Mouse (Mus musculus) liver, adult (tissue): ENCODE measurements around the gene P2rx3.
A peak's percentile ranks its signal among the peaks of the same experiment; 100 is the strongest.

ENCODE experiments used
- GATA4 ChIP-seq: IDR thresholded peaks from 2 replicates; pipeline ENCODE4 v1.6.1; 2014; ENCODE audit warnings: mild to moderate bottlenecking, low read length; ENCODE audit not compliant: insufficient replicate concordance

The P2rx3 gene

GRCm38 (mm10) chr2:85050001-85050634, 12.9 kb upstream of the P2rx3 start:
- TF ChIP-seq GATA4, result no peak

GRCm38 (mm10) chr2:85049277-85049676, 12.0 kb upstream of the P2rx3 start:
- TF ChIP-seq GATA4, result no peak

GRCm38 (mm10) chr2:85048168-85048751, 11.0 kb upstream of the P2rx3 start:
- TF ChIP-seq GATA4, result no peak

GRCm38 (mm10) chr2:85047596-85048167, 10.4 kb upstream of the P2rx3 start, which contains the start of gene Tnks1bp1:
TSS of gene Tnks1bp1 (plus strand) at chr2:85048022.
- TF ChIP-seq GATA4, result peak; percentile 89

GRCm38 (mm10) chr2:85047081-85047480, 9.8 kb upstream of the P2rx3 start:
- no peak for TF ChIP-seq GATA4

GRCm38 (mm10) chr2:85046222-85046621, 9.0 kb upstream of the P2rx3 start:
- no peak for TF ChIP-seq GATA4

GRCm38 (mm10) chr2:85043623-85044022, 6.4 kb upstream of the P2rx3 start:
- no peak for TF ChIP-seq GATA4

- TF ChIP-seq GATA4, result no peak
These were observed 1.1 kb upstream of the P2rx3 start for GRCm38 (mm10) chr2:85038336-85038735.

- TF ChIP-seq GATA4, result no peak
These were observed 685 bp downstream of the P2rx3 start for GRCm38 (mm10) chr2:85036507-85037046.

- no peak for TF ChIP-seq GATA4
These were observed 3.1 kb downstream of the P2rx3 start for GRCm38 (mm10) chr2:85034169-85034568.

GRCm38 (mm10) chr2:85033121-85033520, 4.1 kb downstream of the P2rx3 start:
- no peak for TF ChIP-seq GATA4

- TF ChIP-seq GATA4, result no peak
These were observed 6.3 kb downstream of the P2rx3 start for GRCm38 (mm10) chr2:85030989-85031388.

- no peak for TF ChIP-seq GATA4
These were observed 7.4 kb downstream of the P2rx3 start for GRCm38 (mm10) chr2:85029897-85030296.

GRCm38 (mm10) chr2:85027281-85027680, 10.0 kb downstream of the P2rx3 start:
- TF ChIP-seq GATA4, result no peak

- no peak for TF ChIP-seq GATA4
These were observed 11.1 kb downstream of the P2rx3 start for GRCm38 (mm10) chr2:85026178-85026577.

GRCm38 (mm10) chr2:85022043-85022442, 15.2 kb downstream of the P2rx3 start:
- TF ChIP-seq GATA4, result no peak
